Comparison of ENCODE assay signal across 22 mouse cellular contexts in genomic region chr8:95166400-95166799, GRCm38 (mm10). TPM values are rescaled to one million over a fixed set of nuclear protein-coding genes. Genes with fewer than 3 reads are reported as not detected.
DNase-seq lines count a peak whose midpoint lies in the region; ATAC-seq and TF ChIP-seq lines count a peak whose summit lies in the region.
"Had no signal": no experiment of that assay in that cellular context is flagged by ENCODE, and none has a peak within 500 bp of the region (broad histone marks: within the 10 kb centered on the region; RNA-seq: fewer than 3 reads in every experiment).

No protein-coding gene starts in this region.

- no peak overlapping the region for H3K4me3 ChIP-seq in cerebellum, adult 2 months (replicated peaks; ENCODE audit: insufficient read depth, low read depth, low read length)
- H3K4me3 ChIP-seq in hindbrain, embryonic 10.5 days, result no peak overlapping the region
- H3K4me3 ChIP-seq in hindbrain, embryonic 11.5 days (ENCODE audit: low read depth, low read length), result no peak overlapping the region
- no peak overlapping the region for H3K4me3 ChIP-seq in layer of hippocampus, adult 2 months
- H3K4me3 ChIP-seq: heart, adult 2 months; heart, embryonic 12.5 days; hindbrain, embryonic 15.5 days; limb, embryonic 13.5 days; lung, embryonic 15.5 days; midbrain, embryonic 10.5 days; midbrain, embryonic 15.5 days; neural tube, embryonic 15.5 days had no signal

- H3K27ac ChIP-seq in cerebellum, adult 2 months (ENCODE audit: insufficient read depth, low read length), result no peak overlapping the region
- 0 out of 2 replicates have a peak overlapping the region, but pooled peaks have one; percentile 71 for H3K27ac ChIP-seq in hindbrain, embryonic 10.5 days
- no peak overlapping the region for H3K27ac ChIP-seq in hindbrain, embryonic 11.5 days (ENCODE audit: low read depth, low read length)
- peak overlapping the region; percentile 40; the same call in 1 of the 2 replicates for H3K27ac ChIP-seq in layer of hippocampus, adult 2 months
- H3K27ac ChIP-seq: heart, adult 2 months; hindbrain, embryonic 15.5 days; kidney, postnatal 0 days; limb, embryonic 13.5 days; lung, embryonic 15.5 days; midbrain, embryonic 10.5 days; midbrain, embryonic 15.5 days; neural tube, embryonic 15.5 days had no signal

- 52% methylated on average over 7 of the region's 7 CpGs for WGBS in cerebellum, adult 2 months
- WGBS in hindbrain, embryonic 10.5 days, result 82% methylated on average over 7 of the region's 7 CpGs
- WGBS in hindbrain, embryonic 11.5 days, result 80% methylated on average over 7 of the region's 7 CpGs

- no peak overlapping the region for H3K9ac ChIP-seq in hindbrain, embryonic 11.5 days (ENCODE audit: low read depth, low read length)
- H3K9ac ChIP-seq: heart, embryonic 12.5 days; hindbrain, embryonic 15.5 days; limb, embryonic 13.5 days; lung, embryonic 15.5 days; midbrain, embryonic 15.5 days; neural tube, embryonic 15.5 days had no signal

- no peaks in the 10 kb centered on the region for H3K27me3 ChIP-seq in cerebellum, adult 2 months (ENCODE audit: control insufficient read depth, insufficient read depth, low read length)
- H3K27me3 ChIP-seq in hindbrain, embryonic 10.5 days (ENCODE audit: insufficient read depth, poor library complexity, severe bottlenecking), result no peaks in the 10 kb centered on the region
- no peaks in the 10 kb centered on the region for H3K27me3 ChIP-seq in hindbrain, embryonic 11.5 days (ENCODE audit: control insufficient read depth, insufficient read depth, low read length)
- H3K27me3 ChIP-seq: hindbrain, embryonic 15.5 days; limb, embryonic 13.5 days; lung, embryonic 15.5 days; midbrain, embryonic 15.5 days; neural tube, embryonic 15.5 days; Patski had no signal

- H3K4me2 ChIP-seq in hindbrain, embryonic 11.5 days (replicated peaks; ENCODE audit: low read depth, low read length), result no peak overlapping the region
- H3K4me2 ChIP-seq: heart, embryonic 12.5 days; hindbrain, embryonic 15.5 days; limb, embryonic 13.5 days; liver, embryonic 11.5 days; lung, embryonic 15.5 days; midbrain, embryonic 15.5 days; neural tube, embryonic 15.5 days had no signal

- no peaks in the 10 kb centered on the region for H3K36me3 ChIP-seq in hindbrain, embryonic 10.5 days
- no peaks in the 10 kb centered on the region for H3K36me3 ChIP-seq in hindbrain, embryonic 11.5 days (ENCODE audit: control insufficient read depth, insufficient read depth, low read length)
- H3K36me3 ChIP-seq: heart, embryonic 12.5 days; hindbrain, embryonic 15.5 days; limb, embryonic 13.5 days; lung, embryonic 15.5 days; midbrain, embryonic 10.5 days; midbrain, embryonic 15.5 days; neural tube, embryonic 15.5 days had no signal

- peak; percentile 20 to 25 for DNase-seq in cerebellum, postnatal 14 days
- no peak for DNase-seq in cerebellum, adult 2 months
- no peak for DNase-seq in hindbrain, embryonic 10.5 days (ENCODE audit: low spot score)
- no peak for DNase-seq in hindbrain, embryonic 11.5 days (ENCODE audit: low spot score)
- no peak for DNase-seq in layer of hippocampus, adult 2 months (ENCODE audit: low spot score in 2 of 2)
- no peak for DNase-seq in layer of hippocampus, postnatal 36 days
- peak; percentile 38 for DNase-seq in skeletal muscle tissue, adult 2 months (ENCODE audit: low read depth, low spot score)
- DNase-seq: kidney, postnatal 4 days; thymus, postnatal 4 days had no signal

- no peak for TF ChIP-seq CTCF in cerebellum, adult 2 months (IDR thresholded peaks at IDR 0.05; ENCODE audit: borderline replicate concordance, insufficient read depth, low read depth, low read length)
- no peak for TF ChIP-seq CTCF in layer of hippocampus, adult 2 months (conservative IDR thresholded peaks at IDR 0.05)

- TF ChIP-seq POLR2A in cerebellum, adult 2 months (IDR thresholded peaks at IDR 0.05; ENCODE audit: borderline replicate concordance, insufficient read depth, low read length), result no peak

- H3K4me1 ChIP-seq in cerebellum, adult 2 months (ENCODE audit: control insufficient read depth, insufficient read depth, low read length), result 0 out of 2 replicates have a peak, but pooled peaks cover 6% of the 10 kb centered on the region
- H3K4me1 ChIP-seq in hindbrain, embryonic 10.5 days (replicated peaks), result peaks cover 24% of the 10 kb centered on the region
- peaks cover 3% of the 10 kb centered on the region; the same call in 1 of the 2 replicates for H3K4me1 ChIP-seq in hindbrain, embryonic 11.5 days (replicated peaks; ENCODE audit: control insufficient read depth, insufficient read depth, low read length)
- H3K4me1 ChIP-seq: hindbrain, embryonic 15.5 days; lung, embryonic 15.5 days; midbrain, embryonic 15.5 days had no signal

- no peaks in the 10 kb centered on the region for H3K9me3 ChIP-seq in hindbrain, embryonic 10.5 days
- no peaks in the 10 kb centered on the region for H3K9me3 ChIP-seq in hindbrain, embryonic 11.5 days (ENCODE audit: control insufficient read depth, low read length)
- H3K9me3 ChIP-seq: heart, embryonic 12.5 days; hindbrain, embryonic 15.5 days; limb, embryonic 13.5 days; lung, embryonic 15.5 days; midbrain, embryonic 10.5 days; midbrain, embryonic 15.5 days; neural tube, embryonic 15.5 days had no signal

- ATAC-seq in hindbrain, embryonic 11.5 days (ENCODE audit: low FRiP score), result no peak
- ATAC-seq: forebrain, embryonic 16.5 days; inflammation-experienced regulatory T-cells, adult 6 months; midbrain, embryonic 15.5 days; Patski had no signal

RNA-seq across cellular contexts. Expression of gene Kifc3, which starts 36.2 kb away (rescaled TPM):
- polyA plus RNA-seq in cerebellum, adult 2 months (2012; rRNA removed), result 49.9 and 56.8 TPM in 2 replicates
- 6.5 and 9.1 TPM in 2 replicates for polyA plus RNA-seq in hindbrain, embryonic 10.5 days (2016; fragmentation: Nextera tagmentation; extraction: Ambion mirVana)
- 5.2 and 5.7 TPM in 2 replicates for polyA plus RNA-seq in hindbrain, embryonic 11.5 days (2014; fragmentation: Nextera tagmentation; extraction: Ambion mirVana)
- total RNA-seq in layer of hippocampus, adult 2 months (2021), result 10 to 100 TPM; 61.1 to 61.2 TPM
- total RNA-seq in layer of hippocampus, postnatal 36 days (2021), result 10 to 100 TPM; 61.4 to 62.0 TPM

Comparison
In these comparisons a context has a peak if more than half of its experiments do, and no peak if none do; other contexts are left out.
1. DNase-seq: peak in cerebellum, postnatal 14 days (2 of 2) and skeletal muscle tissue, adult 2 months (single experiment); none in cerebellum, adult 2 months (0 of 2), hindbrain, embryonic 10.5 days (single experiment), hindbrain, embryonic 11.5 days (single experiment), layer of hippocampus, adult 2 months (0 of 2) and layer of hippocampus, postnatal 36 days (0 of 2).
2. H3K27ac ChIP-seq: peak in hindbrain, embryonic 10.5 days (single experiment) and layer of hippocampus, adult 2 months (single experiment); none in cerebellum, adult 2 months (single experiment) and hindbrain, embryonic 11.5 days (single experiment).